Mouse (Mus musculus) neutrophil, adult 65 days (primary cell): ENCODE results near the gene Ttc22. TPM values are rescaled to one million over a fixed set of nuclear protein-coding genes. Genes with fewer than 3 reads are reported as not detected.

Source experiments
- total RNA-seq: library from RNA; stranded (reverse); gene quantifications from 2 replicates; pipeline ENCODE4 v1.2.4, GENCODE M21; 2023

Ttc22 gene
- total RNA-seq: not detected in 2 replicates

DNA sequence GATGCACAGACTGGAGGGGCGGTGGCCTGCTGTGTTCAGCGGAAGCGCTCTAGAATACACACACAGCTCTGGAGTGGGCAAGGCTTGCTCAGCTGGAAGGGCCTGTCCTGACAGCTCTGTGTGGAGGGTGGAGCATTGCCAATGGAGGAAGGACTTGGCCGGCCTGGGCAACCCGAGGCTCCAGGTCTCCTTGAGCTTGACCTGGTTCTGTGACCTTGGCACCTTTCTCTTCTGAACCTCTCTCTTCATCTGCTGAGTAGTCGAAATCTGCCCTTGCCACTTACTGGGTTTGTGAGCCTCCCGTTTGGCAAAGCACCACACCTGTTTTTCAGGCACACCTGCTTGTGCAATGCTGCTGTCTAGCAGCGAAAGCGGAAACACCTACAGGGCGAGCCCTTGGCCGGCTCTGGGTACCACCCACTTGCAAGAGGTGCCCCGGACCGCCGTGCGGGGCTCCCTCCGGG lies at the start of gene Ttc22:
Gene Ttc22, plus strand, starts transcription at position 403 of the 464 bp plus-strand sequence.

DNA sequence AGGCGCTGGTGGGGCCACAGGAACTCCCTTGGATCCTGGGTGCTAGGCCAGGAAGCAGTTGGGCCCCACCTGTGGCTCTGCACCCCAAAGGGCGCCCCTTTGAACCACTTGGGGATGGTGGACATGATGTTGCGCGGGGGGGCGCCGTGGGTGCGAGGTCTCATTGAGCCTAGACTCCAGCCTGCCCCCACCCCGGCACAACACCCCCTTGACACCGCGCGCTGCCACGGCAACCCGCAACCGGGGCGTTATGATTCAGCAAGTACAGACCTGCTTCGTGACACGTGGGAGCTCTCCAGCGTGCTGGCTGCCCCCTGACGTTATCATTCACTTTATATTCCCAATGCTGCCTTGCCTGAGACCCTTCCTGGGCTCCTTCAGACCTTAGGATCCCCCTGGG lies 5.2 kb upstream of the Ttc22 start, which contains the start of gene Lexm:
Gene Lexm, minus strand, starts transcription at position 186 of the 400 bp plus-strand sequence.

DNA sequence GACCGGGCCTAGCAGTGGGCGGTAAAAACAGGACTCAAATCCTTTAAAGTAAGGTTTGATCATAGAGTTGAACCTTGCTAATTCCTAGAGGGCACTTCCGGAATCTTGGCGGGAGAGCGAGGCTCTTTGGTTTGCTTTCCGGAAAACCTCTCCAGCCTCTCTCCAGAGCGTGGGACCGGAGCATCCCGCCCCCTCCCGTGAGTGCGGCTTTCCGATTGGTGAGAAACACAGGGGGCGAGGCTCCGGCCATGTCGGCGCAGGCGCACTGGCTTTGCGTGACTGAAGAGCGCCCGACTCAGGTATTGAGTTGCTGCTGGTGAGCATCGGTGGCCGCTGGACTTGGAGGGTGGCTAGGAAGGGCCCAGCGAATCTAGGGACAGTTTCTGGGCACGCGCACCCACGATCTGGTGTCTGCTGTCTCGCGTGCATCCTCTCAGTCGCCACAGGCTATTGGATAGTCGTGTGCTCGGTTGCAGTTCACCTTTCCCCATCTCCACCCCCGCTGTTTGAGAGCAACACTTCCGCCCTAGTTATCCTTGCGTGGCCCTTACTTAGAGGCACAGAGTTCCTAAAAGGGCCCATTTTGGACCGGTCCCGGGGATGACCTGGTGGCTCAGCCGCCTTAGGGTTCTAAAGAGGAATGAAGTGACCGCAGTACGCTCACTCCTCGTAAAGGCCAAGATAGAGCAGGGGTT lies 28.7 kb downstream of the Ttc22 start, which contains the start of gene Pars2:
Gene Pars2, plus strand, starts transcription at position 237 of the 695 bp plus-strand sequence.

DNA sequence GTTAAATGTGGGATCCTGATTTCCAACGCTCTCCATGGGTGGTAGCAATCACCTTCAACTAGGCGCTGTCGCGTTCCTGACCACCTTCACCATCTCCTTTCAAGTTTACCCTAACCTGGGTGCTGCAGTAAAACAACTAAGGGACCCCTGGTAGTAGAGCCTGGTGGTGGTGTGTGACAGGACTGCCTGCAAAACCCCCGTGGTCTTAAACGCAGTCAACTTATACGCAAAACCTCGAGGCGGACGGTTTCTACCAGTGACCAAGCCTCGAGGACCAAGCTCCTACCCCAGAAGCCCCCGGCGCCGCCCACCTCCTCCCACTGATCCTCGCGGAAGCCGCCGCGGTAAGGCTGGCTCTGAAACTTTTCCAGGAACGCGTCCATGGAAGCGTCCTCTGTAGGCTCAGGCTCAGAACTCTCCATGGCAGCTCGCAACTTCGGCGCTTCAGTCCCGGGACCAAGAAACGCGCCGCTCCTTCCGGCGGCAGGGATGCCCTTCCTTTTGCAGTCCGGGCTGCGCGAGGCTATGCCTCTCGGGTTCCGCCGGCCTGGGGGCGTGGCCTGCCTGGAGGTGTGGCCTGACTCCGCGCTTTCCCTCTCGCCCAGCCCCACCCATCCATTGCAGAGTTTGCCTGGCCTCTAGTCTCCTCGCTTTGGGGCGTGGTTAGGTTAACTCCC lies 56.3 kb downstream of the Ttc22 start, which contains the start of gene Ttc4:
Gene Ttc4, minus strand, starts transcription at position 503 of the 677 bp plus-strand sequence.

Other genes starting within 250 kb of the Ttc22 start
- not detected in 2 replicates for gene Pcsk9, start 158.1 kb upstream of the Ttc22 start, total RNA-seq
- not detected in 2 replicates for gene Bsnd, start 130.1 kb upstream of the Ttc22 start, total RNA-seq
- 2.9 and 3.3 TPM in 2 replicates for gene Dhcr24, start 61.4 kb upstream of the Ttc22 start, total RNA-seq
- gene Lexm, start 5.2 kb upstream of the Ttc22 start, total RNA-seq: not detected in 2 replicates
- gene Pars2, start 28.6 kb downstream of the Ttc22 start, total RNA-seq: 0.73 and 1.2 TPM in 2 replicates
- 12.5 and 14.3 TPM in 2 replicates for gene Ttc4, start 56.5 kb downstream of the Ttc22 start, total RNA-seq
- not detected in 2 replicates for gene Mroh7, start 108.5 kb downstream of the Ttc22 start, total RNA-seq
- not detected in 2 replicates for gene Fam151a, start 111.5 kb downstream of the Ttc22 start, total RNA-seq
- gene Acot11, start 182.6 kb downstream of the Ttc22 start, total RNA-seq: 6.6 and 9.5 TPM in 2 replicates